Mouse (Mus musculus) granulocyte monocyte progenitor cell, adult 5-6 weeks (primary cell): ENCODE measurements around the gene Ablim1. TPM values are rescaled to one million over a fixed set of nuclear protein-coding genes. Genes with fewer than 3 reads are reported as not detected.

ENCODE experiments used
- ATAC-seq: replicated peaks from 2 replicates; pipeline ENCODE4 v1.8.0; 2016; ENCODE audit warnings: mild to moderate bottlenecking, moderate TSS enrichment, inconsistent platforms; ENCODE audit not compliant: poor library complexity, severe bottlenecking
- total RNA-seq, 2 experiments: library from RNA; stranded (forward) in 1 of 2; stranded (reverse) in 1 of 2; fragments of 200-712, 200-1000 nt in 1 of 2; fragments of >200 nt in 1 of 2; fragmentation: Nextera tagmentation in 1 of 2; gene quantifications; 2 replicates each; pipeline ENCODE4 v1.2.3; 2014 to 2017

Ablim1 gene
- total RNA-seq, 2 experiments from 2014 or later, result 8.0 to 9.4 TPM

GRCm38 (mm10) chr19:57088804-57089369, 225.8 kb downstream of the Ablim1 start:
- ATAC-seq, result no peak

- ATAC-seq, result no peak
Observed at GRCm38 (mm10) chr19:57084520-57085166, 230.1 kb downstream of the Ablim1 start.

GRCm38 (mm10) chr19:57083887-57084286, 230.8 kb downstream of the Ablim1 start:
- no peak for ATAC-seq

DNA sequence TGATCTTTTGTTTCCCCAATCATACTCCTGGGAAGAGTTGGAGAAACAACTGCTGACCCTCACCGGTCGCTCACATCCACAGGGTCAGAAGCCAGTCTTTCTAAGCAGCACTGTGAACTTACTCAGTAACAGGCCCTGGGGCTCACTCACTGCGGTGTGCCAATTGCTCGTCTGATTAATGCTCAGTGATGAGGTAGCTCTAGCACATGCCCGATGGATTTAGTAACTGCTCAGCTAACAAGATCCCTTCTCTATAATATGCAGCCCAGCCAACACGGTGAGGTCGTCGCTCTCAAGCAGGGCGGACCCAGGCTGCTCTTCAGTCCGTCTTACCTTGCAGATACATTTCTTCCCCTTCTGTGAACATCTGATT, 231.6 kb downstream of the Ablim1 start:
- ATAC-seq, result no peak

- no peak for ATAC-seq
Observed at GRCm38 (mm10) chr19:57082454-57083182, 232.1 kb downstream of the Ablim1 start.

DNA sequence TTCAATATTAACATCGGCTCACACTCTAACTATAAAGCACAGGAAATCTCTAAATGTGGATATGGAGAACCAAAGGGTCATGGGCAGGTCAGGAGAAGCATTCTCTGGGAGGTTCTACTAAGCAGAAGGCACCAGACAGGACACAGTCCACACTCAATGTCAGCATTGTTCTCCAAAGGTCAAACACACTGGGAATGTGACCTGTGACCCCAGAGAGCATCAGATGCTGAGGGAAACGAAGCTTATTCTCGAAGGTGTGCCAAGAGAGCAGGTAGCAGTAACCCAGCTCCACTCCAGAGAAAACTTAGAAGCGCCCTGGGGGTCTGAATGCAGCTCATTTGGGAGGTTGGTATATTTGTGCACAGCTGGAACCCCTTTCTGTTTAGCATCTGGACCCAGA, 233.2 kb downstream of the Ablim1 start:
- ATAC-seq, result no peak

GRCm38 (mm10) chr19:57079606-57079981, 235.1 kb downstream of the Ablim1 start:
- ATAC-seq, result peak; percentile 72

- ATAC-seq, result no peak; the same call in 1 of the 2 replicates
Observed at GRCm38 (mm10) chr19:57078867-57079605, 235.7 kb downstream of the Ablim1 start.

DNA sequence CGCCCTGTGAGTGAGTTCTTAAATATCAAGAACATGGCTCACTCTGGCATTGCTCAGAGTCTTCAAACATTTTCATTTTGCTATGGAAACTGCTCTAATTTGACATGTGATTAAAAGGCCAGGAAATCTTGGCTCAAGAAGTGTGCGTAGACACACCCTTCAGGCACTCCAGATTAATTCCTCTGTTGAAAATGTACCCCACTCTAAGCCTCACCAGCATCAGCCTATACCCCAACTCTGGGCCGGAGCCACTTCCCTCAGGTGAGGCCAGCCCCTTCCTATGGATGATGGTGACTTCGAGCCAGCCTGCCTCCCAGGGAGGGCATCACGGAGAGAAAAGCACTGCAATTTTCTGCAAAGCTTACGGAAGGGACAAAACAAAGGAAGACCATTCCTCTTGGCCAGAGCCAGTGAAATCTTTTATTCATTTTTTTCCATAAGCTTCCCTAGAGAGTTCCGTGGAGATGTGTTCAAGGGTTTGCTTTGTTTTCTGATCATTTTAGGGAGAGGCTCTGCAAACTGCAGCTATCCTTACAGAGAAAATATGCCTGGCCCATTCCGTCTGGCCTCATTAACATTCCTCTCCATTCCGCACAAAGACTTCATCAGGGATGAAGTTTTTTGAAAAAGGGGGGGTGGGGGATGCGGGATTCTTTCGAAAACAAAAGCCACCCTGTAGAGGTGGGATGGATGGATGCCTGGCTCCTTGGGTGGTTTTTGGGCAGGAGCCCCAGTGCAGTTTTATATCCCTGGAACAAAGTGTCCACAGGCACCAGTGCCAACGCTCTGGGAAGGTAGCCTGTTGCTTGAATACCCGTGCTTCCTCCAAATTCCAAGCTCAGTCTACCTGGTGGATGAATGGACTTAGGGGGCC, 236.7 kb downstream of the Ablim1 start:
- ATAC-seq, result no peak

- no peak for ATAC-seq
Observed at GRCm38 (mm10) chr19:57073450-57073849, 241.3 kb downstream of the Ablim1 start.

GRCm38 (mm10) chr19:57072756-57073155, 242.0 kb downstream of the Ablim1 start:
- ATAC-seq, result peak; percentile 84

DNA sequence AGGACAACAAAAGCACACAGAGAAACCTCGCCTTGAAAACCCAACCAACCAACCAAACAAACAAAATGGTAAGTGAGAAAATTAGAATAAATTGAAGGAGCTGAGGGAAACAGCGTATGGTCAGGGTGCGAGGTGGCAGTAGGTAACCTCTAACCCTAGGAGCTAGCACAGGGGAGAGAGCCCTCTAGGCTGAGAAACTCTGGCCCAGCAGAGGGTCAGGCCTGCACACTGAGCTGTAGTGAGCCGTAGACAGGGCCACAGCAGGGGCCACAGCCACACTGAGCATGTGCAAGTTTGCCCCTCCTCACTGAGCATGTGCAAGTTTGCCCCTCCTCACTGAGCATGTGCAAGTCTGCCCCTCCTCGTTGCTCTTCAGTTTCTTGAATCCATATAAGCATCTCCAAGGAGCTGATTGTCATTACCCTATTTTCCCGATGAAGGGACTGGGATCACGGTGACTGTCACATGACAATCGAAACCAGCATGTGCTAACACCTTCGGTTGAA, 247.6 kb downstream of the Ablim1 start:
- ATAC-seq, result no peak

GRCm38 (mm10) chr19:57066313-57066712, 248.4 kb downstream of the Ablim1 start:
- ATAC-seq, result peak; percentile 70; the same call in 1 of the 2 replicates

GRCm38 (mm10) chr19:57062746-57063145, 252.0 kb downstream of the Ablim1 start:
- ATAC-seq, result no peak

GRCm38 (mm10) chr19:57059018-57059580, 255.6 kb downstream of the Ablim1 start:
- no peak for ATAC-seq

GRCm38 (mm10) chr19:57057568-57057967, 257.2 kb downstream of the Ablim1 start:
- no peak for ATAC-seq

GRCm38 (mm10) chr19:57055215-57056120, 259.3 kb downstream of the Ablim1 start:
- no peak for ATAC-seq

DNA sequence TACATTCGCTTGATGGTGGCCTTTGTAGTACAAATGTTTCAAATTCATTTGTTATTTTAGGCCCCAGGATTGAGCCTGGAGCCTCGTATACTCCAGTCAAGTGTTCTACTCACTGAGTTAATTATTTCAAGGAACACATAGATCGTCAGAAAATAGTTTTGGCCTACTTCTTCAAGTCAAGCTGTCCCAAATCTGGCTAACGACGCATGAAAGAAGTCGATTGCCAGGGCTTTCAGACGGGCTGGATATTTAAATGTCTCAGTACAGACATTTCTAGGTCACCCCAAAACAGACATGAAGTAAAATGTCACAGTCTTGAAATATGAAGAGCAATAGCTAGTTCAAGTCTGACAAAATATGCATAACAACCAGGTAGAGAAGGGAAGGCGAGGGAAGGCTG, 261.8 kb downstream of the Ablim1 start:
- no peak for ATAC-seq
